Mouse (Mus musculus) lung, postnatal 0 days (tissue): ENCODE results near the gene 4930568D16Rik. TPM values are rescaled to one million over a fixed set of nuclear protein-coding genes. Genes with fewer than 3 reads are reported as not detected.

ENCODE experiments used
- ATAC-seq: fragments of 200-750 bp; cut with Nextera tagmentation; 2 replicates; pipeline ENCODE4 v1.8.0; 2017; ENCODE audit warnings: moderate library complexity
- DNase-seq: peaks from one replicate; pipeline ENCODE4 v3.0.0-alpha.2; 2016; ENCODE audit warnings: low spot score
- H3K27ac ChIP-seq: fragments of 300-500 bp; sonication (generic); 2 replicates; pipeline ENCODE4 v1.5.1; 2014; ENCODE audit warnings: antibody characterized with exemption, mild to moderate bottlenecking, low read length, mixed read lengths
- H3K27me3 ChIP-seq: fragments of 300-500 bp; sonication (generic); replicated peaks from 2 replicates; pipeline ENCODE4 v1.6.1; 2014; ENCODE audit warnings: low read length, mixed read lengths; ENCODE audit not compliant: insufficient read depth
- H3K36me3 ChIP-seq: fragments of 300-500 bp; sonication (generic); 2 replicates; pipeline ENCODE4 v1.6.1; 2014; ENCODE audit warnings: low read length, mixed read lengths; ENCODE audit not compliant: insufficient read depth
- H3K4me1 ChIP-seq: fragments of 300-500 bp; sonication (generic); 2 replicates; pipeline ENCODE4 v1.6.1; 2014; ENCODE audit warnings: antibody characterized with exemption, low read depth, low read length, mixed read lengths; ENCODE audit not compliant: insufficient read depth
- H3K4me2 ChIP-seq: fragments of 300-500 bp; sonication (generic); replicated peaks from 2 replicates; pipeline ENCODE4 v1.6.1; 2014; ENCODE audit warnings: low read depth, mild to moderate bottlenecking, low read length, moderate library complexity, mixed read lengths
- H3K4me3 ChIP-seq: fragments of 300-500 bp; sonication (generic); 2 replicates; pipeline ENCODE4 v1.5.1; 2014; ENCODE audit warnings: low read depth, low read length
- H3K9ac ChIP-seq: fragments of 300-500 bp; sonication (generic); replicated peaks from 2 replicates; pipeline ENCODE4 v1.6.1; 2014; ENCODE audit warnings: low read depth, mild to moderate bottlenecking
- H3K9me3 ChIP-seq: fragments of 300-500 bp; sonication (generic); 2 replicates; pipeline ENCODE4 v1.6.1; 2016; ENCODE audit warnings: low read length, mixed read lengths
- CTCF ChIP-seq: IDR thresholded peaks from 2 replicates; pipeline ENCODE4 v1.5.1; 2016; ENCODE audit warnings: antibody characterized with exemption, mild to moderate bottlenecking
- EP300 ChIP-seq: IDR thresholded peaks from 2 replicates; pipeline ENCODE4 v1.6.1; 2016; ENCODE audit warnings: antibody characterized with exemption, mild to moderate bottlenecking, control low read depth
- WGBS: fragments of 180-500 bp; shearing (Covaris S2); extraction: QIAGEN DNeasy Blood & Tissue Kit; methylation state at CpG from one replicate; pipeline ENCODE4 v1.1.7; 2014; 5-methylcytosine and 5-hydroxymethylcytosine counted together
- polyA plus RNA-seq: library from polyadenylated mRNA; unstranded; fragments of >200 nt; fragmentation: Nextera tagmentation; extraction: Ambion mirVana; gene quantifications from 2 replicates; pipeline ENCODE4 v1.2.1, GENCODE M21; 2015

4930568D16Rik gene
- polyA plus RNA-seq, result not detected in 2 replicates

DNA sequence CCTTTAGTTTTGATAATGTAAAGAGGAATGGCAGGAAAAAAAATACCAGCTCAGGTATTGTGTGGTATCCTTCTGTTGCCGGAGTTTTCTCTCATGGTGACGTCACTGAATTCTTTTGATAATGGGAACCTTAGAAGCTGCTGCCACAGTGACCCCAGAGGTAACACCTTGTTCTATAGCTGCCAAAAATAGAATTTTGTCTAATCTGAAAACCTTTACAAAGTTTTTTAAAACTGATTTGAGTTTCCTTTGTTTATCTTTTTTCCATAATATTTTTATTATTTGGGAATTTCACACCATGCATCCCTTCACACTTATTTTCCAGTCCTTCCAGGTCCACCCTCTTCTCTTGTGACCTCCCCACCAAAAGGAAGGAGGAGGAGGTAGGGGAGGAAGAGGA is at the start of gene 4930568D16Rik:
Gene 4930568D16Rik, minus strand, starts transcription at position 101 of the 400 bp plus-strand sequence.
- DNase-seq, result no peak
- no peak within 1 kb of the TSS for H3K27ac ChIP-seq
- no peak within 1 kb of the TSS for H3K9ac ChIP-seq
- H3K36me3 ChIP-seq, result no peaks in the 10 kb centered on the region
- H3K4me1 ChIP-seq, result no peaks in the 10 kb centered on the region
- no peak for ATAC-seq
- no peak within 1 kb of the TSS for H3K4me2 ChIP-seq
- H3K27me3 ChIP-seq, result no peaks in the 10 kb centered on the region
- WGBS, result 61% methylated on average over 2 of the region's 2 CpGs
- no peak within 1 kb of the TSS for H3K4me3 ChIP-seq
- no peaks in the 10 kb centered on the region for H3K9me3 ChIP-seq
- no peak for TF ChIP-seq EP300
- no peak for TF ChIP-seq CTCF

DNA sequence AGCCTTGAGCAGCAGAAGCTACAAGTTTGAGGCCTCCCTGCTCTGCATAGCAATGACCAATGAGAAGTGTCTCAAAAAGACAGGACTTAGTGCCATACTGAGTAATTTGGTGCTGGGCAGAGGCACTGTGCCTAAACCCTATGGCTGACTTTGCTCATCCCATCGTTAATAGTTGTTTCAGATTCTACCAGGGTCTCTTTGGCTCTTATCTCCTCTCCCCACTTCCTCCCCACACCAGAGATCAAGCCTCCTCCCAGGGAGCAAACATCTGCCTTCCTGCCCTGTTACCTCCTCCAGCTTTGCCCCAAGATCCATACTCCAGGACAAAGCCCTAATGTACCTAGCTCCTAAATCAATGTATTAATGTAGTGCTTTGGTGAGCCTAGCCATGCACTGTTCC is 49.7 kb upstream of the 4930568D16Rik start:
- peaks cover 12% of the 10 kb centered on the region; the same call in 1 of the 2 replicates for H3K36me3 ChIP-seq
- 50% methylated on average over 1 of the region's 1 CpGs for WGBS

DNA sequence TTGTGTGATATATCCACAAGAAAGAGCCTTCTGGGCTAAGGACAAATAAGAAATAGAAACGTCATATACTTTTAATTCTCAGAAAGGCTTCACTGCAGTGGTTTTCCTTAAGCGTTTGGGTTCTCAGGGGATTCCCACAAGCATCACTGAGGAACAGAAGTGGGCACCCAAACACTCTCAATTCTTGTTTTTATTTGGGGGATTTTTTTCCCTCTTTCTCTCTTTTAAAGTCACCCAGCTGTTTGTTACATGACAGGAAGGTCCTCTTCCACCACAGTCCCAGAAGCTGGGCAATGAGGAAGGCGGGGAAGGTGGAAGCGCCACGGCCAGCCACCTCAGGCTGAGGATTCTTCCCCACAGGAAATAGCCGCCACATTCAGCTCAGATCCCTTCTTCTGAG is 48.9 kb upstream of the 4930568D16Rik start:
- Histone ChIP-seq H3K9ac (no peak overlapping the region), H3K4me2 (no peak overlapping the region), H3K27ac (no peak overlapping the region), H3K36me3 (peaks cover 12% of the 10 kb centered on the region; the same call in 1 of the 2 replicates), H3K27me3 (no peaks in the 10 kb centered on the region), H3K4me1 (no peaks in the 10 kb centered on the region), H3K4me3 (no peak overlapping the region), H3K9me3 (no peaks in the 10 kb centered on the region)
- DNase-seq, result no peak
- 71% methylated on average over 6 of the region's 6 CpGs for WGBS
- ATAC-seq, result no peak
- TF ChIP-seq CTCF, result no peak
- TF ChIP-seq EP300, result no peak

More for the DNA sequence above, 49.7 kb upstream of the 4930568D16Rik start:
- no peaks in the 10 kb centered on the region for H3K27me3 ChIP-seq
- H3K4me3 ChIP-seq, result no peak overlapping the region
- H3K9ac ChIP-seq, result no peak overlapping the region
- H3K9me3 ChIP-seq, result no peaks in the 10 kb centered on the region
- ATAC-seq (no peak), DNase-seq (no peak)
- no peak overlapping the region for H3K27ac ChIP-seq
- TF ChIP-seq CTCF, result no peak
- no peak for TF ChIP-seq EP300
- H3K4me1 ChIP-seq, result no peaks in the 10 kb centered on the region
- H3K4me2 ChIP-seq, result no peak overlapping the region

DNA sequence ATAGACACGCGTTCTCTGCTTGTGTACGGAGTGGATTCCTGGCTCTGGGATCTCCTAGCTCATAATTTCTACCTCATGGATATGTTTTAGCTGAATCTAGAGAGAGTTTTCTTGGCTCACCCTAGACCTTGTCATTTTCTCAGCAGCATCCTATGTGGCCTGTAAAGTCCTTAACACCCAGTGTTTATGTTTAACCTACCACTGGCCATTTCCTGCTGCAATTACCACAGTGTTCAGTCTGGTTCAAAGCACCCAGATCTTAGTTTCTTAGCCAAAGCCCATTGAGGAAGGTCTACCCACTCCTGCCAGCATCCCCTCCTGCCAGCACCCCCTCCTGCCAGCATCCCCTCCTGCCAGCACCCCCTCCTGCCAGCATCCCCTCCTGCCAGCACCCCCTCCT is 45.3 kb upstream of the 4930568D16Rik start:
- no peaks in the 10 kb centered on the region for H3K4me1 ChIP-seq
- DNase-seq, result no peak
- H3K4me2 ChIP-seq, result no peak overlapping the region
- no peak overlapping the region for H3K9ac ChIP-seq
- no peak overlapping the region for H3K4me3 ChIP-seq
- H3K9me3 ChIP-seq, result no peaks in the 10 kb centered on the region
- TF ChIP-seq EP300 (no peak), CTCF (no peak)
- no peaks in the 10 kb centered on the region for H3K27me3 ChIP-seq
- no peak overlapping the region for H3K27ac ChIP-seq
- H3K36me3 ChIP-seq, result no peaks in the 10 kb centered on the region
- ATAC-seq, result no peak
- WGBS, result 80% methylated on average over 3 of the region's 3 CpGs

DNA sequence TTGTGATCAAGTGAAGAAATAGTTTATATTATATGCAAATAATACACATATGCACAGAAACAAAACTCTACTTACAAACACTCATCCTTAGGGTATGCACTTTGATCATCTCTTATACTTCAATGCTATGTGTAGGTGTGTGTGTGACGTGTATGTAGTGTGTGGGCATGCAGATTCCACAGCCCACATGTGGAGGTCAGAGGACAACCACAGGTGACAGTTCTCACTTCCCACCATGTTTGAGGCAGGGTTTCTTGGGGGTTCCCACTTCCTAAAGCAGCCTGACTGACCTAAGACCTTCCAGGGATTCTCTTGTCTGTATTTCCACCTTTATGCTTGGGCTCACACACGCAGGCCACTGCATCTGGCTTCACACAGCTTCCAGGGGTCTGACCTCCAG is 44.7 kb upstream of the 4930568D16Rik start:
- H3K27ac ChIP-seq, result no peak overlapping the region

DNA sequence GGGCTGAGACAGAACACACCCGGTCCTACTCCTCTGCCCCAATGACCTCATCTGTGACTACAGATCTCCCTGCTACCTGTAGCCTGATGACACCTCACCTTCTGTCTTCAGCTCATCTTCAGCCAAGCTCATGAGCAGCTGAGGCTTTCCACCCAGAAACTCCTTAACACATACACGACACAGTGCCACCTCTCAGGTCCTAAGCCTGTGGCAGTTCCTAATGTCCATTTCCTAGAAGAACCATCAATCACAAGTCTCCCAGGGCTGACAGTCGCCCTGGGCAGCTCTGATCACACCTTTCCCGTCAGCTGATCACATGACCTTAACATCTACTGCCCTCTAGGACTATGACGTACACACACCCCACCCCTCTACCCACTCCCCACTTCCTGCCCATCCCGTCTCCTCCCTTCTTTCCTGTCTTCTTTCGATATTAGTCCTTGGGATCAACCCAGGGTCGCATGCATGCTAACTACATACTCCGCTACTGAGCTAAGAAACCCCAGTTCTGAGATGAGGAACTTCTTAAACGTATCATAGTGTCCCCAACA is 44.2 kb upstream of the 4930568D16Rik start:
- Histone ChIP-seq H3K27me3 (no peaks in the 10 kb centered on the region), H3K36me3 (no peaks in the 10 kb centered on the region), H3K27ac (no peak overlapping the region), H3K4me2 (no peak overlapping the region), H3K4me3 (no peak overlapping the region), H3K4me1 (no peaks in the 10 kb centered on the region), H3K9ac (no peak overlapping the region), H3K9me3 (no peaks in the 10 kb centered on the region)
- WGBS, result 52% methylated on average over 10 of the region's 10 CpGs
- DNase-seq (no peak), ATAC-seq (peak; percentile 46)
- TF ChIP-seq EP300, result no peak
- no peak for TF ChIP-seq CTCF

More for the DNA sequence above, 44.7 kb upstream of the 4930568D16Rik start:
- TF ChIP-seq EP300, result no peak
- no peak for TF ChIP-seq CTCF
- Histone ChIP-seq H3K27me3 (no peaks in the 10 kb centered on the region), H3K36me3 (no peaks in the 10 kb centered on the region), H3K9ac (no peak overlapping the region), H3K4me2 (no peak overlapping the region), H3K4me1 (no peaks in the 10 kb centered on the region), H3K9me3 (no peaks in the 10 kb centered on the region), H3K4me3 (no peak overlapping the region)
- WGBS, result 75% methylated on average over 2 of the region's 2 CpGs
- no peak for DNase-seq
- no peak for ATAC-seq
